Mouse (Mus musculus): ENCODE measurements at regions not wholly inside any gene's neighbourhood (a gene's known extent, or its start where the extent isn't known, plus 50 kb on each side); places are given as distances from the start of the nearest gene placed in this dataset.

GRCm38 (mm10) chr11:42942284-42942683 lies 93.3 kb upstream of the Gm9972 start:
- Histone ChIP-seq H3K79me2 (ENCODE audit: control insufficient read depth, insufficient read depth, low read length, poor library complexity) (no peaks in the 10 kb centered on the region), H3K27ac (ENCODE audit: control insufficient read depth, low read depth, low read length) (no peak overlapping the region), H3K9me3 (replicated peaks; ENCODE audit: insufficient read depth, low read length) (no peaks in the 10 kb centered on the region), H3K36me3 (ENCODE audit: control insufficient read depth in 1 of 2, insufficient read depth in 2 of 2, low read length in 2 of 2) (no peaks in the 10 kb centered on the region), H3K9ac (ENCODE audit: control insufficient read depth, low read depth, low read length, poor library complexity, severe bottlenecking) (no peak overlapping the region), H3K27me3 (ENCODE audit: control insufficient read depth in 1 of 2, insufficient read depth in 2 of 2, low read length in 2 of 2) (no peaks in the 10 kb centered on the region), H3K4me1 (ENCODE audit: control insufficient read depth in 1 of 2, insufficient read depth in 2 of 2, low read length in 2 of 2) (no peaks in the 10 kb centered on the region), H3K4me3 (ENCODE audit: control insufficient read depth in 1 of 2, insufficient read depth in 1 of 2, low read depth in 2 of 2, low read length in 2 of 2) (no peak overlapping the region)
- no peak for DNase-seq (ENCODE audit: low read depth, low spot score)
- TF ChIP-seq EP300 (IDR thresholded peaks at IDR 0.05; ENCODE audit: low read depth in 1 of 2, low read length in 2 of 2) (no peak), TAL1 (IDR thresholded peaks at IDR 0.05; ENCODE audit: low read length) (no peak), BHLHE40 (IDR thresholded peaks at IDR 0.05; ENCODE audit: borderline replicate concordance, low read depth, low read length) (no peak), MEF2A (IDR thresholded peaks at IDR 0.05; ENCODE audit: extremely low read depth, insufficient replicate concordance, low read depth, low read length, poor library complexity, severe bottlenecking) (no peak), MYB (IDR thresholded peaks at IDR 0.05; ENCODE audit: low read depth, low read length) (no peak), CHD1 (IDR thresholded peaks at IDR 0.05; ENCODE audit: low read depth, low read length) (no peak), TBP (IDR thresholded peaks at IDR 0.05; ENCODE audit: low read depth, low read length) (no peak), GABPA (IDR thresholded peaks at IDR 0.05; ENCODE audit: low read depth, low read length) (no peak), USF2 (IDR thresholded peaks at IDR 0.05; ENCODE audit: borderline replicate concordance in 1 of 2, insufficient read depth in 1 of 2, low read depth in 1 of 2, low read length in 2 of 2) (no peak), GATA1 (IDR thresholded peaks at IDR 0.05; ENCODE audit: low read depth, low read length) (no peak), RAD21 (IDR thresholded peaks at IDR 0.05; ENCODE audit: low read depth, low read length) (no peak)

GRCm38 (mm10) chr11:42944573-42944972 lies 91.0 kb upstream of the Gm9972 start:
- Histone ChIP-seq H3K4me3 (ENCODE audit: control insufficient read depth in 1 of 2, insufficient read depth in 1 of 2, low read depth in 2 of 2, low read length in 2 of 2) (no peak overlapping the region), H3K36me3 (ENCODE audit: control insufficient read depth in 1 of 2, insufficient read depth in 2 of 2, low read length in 2 of 2) (no peaks in the 10 kb centered on the region), H3K4me1 (ENCODE audit: control insufficient read depth in 1 of 2, insufficient read depth in 2 of 2, low read length in 2 of 2) (no peaks in the 10 kb centered on the region), H3K9ac (ENCODE audit: control insufficient read depth, low read depth, low read length, poor library complexity, severe bottlenecking) (no peak overlapping the region), H3K79me2 (ENCODE audit: control insufficient read depth, insufficient read depth, low read length, poor library complexity) (no peaks in the 10 kb centered on the region), H3K27me3 (ENCODE audit: control insufficient read depth in 1 of 2, insufficient read depth in 2 of 2, low read length in 2 of 2) (no peaks in the 10 kb centered on the region), H3K9me3 (replicated peaks; ENCODE audit: insufficient read depth, low read length) (no peaks in the 10 kb centered on the region), H3K27ac (ENCODE audit: control insufficient read depth, low read depth, low read length) (no peak overlapping the region)
- TF ChIP-seq NRF1 (IDR thresholded peaks at IDR 0.05; ENCODE audit: insufficient read depth, low read depth, low read length, poor library complexity, severe bottlenecking) (no peak), E2F4 (IDR thresholded peaks at IDR 0.05; ENCODE audit: borderline replicate concordance, low read depth, low read length) (no peak), MAZ (IDR thresholded peaks at IDR 0.05; ENCODE audit: low read depth, low read length) (no peak), ZC3H11A (IDR thresholded peaks at IDR 0.05; ENCODE audit: low read depth, low read length) (no peak), SMC3 (IDR thresholded peaks at IDR 0.05; ENCODE audit: low read depth, low read length) (no peak), TBP (IDR thresholded peaks at IDR 0.05; ENCODE audit: low read depth, low read length) (no peak), ZKSCAN1 (IDR thresholded peaks at IDR 0.05; ENCODE audit: low read depth, low read length) (no peak), USF2 (IDR thresholded peaks at IDR 0.05; ENCODE audit: borderline replicate concordance in 1 of 2, insufficient read depth in 1 of 2, low read depth in 1 of 2, low read length in 2 of 2) (no peak), TCF12 (IDR thresholded peaks at IDR 0.05; ENCODE audit: low read depth, low read length) (no peak), SIN3A (IDR thresholded peaks at IDR 0.05; ENCODE audit: low read length) (no peak), NELFE (IDR thresholded peaks at IDR 0.05; ENCODE audit: low read depth, low read length) (no peak), ETS1 (IDR thresholded peaks at IDR 0.05; ENCODE audit: low read depth, low read length) (no peak), CHD2 (IDR thresholded peaks at IDR 0.05; ENCODE audit: low read length) (no peak), TAL1 (IDR thresholded peaks at IDR 0.05; ENCODE audit: low read length) (no peak), RAD21 (IDR thresholded peaks at IDR 0.05; ENCODE audit: low read depth, low read length) (no peak), CHD1 (IDR thresholded peaks at IDR 0.05; ENCODE audit: low read depth, low read length) (no peak)
- DNase-seq (ENCODE audit: low read depth, low spot score): no peak
